Mouse (Mus musculus) limb, embryonic 15.5 days (tissue): Measurements from ENCODE around the gene Gmcl1. TPM values are rescaled to one million over a fixed set of nuclear protein-coding genes. Genes with fewer than 3 reads are reported as not detected.
A peak's percentile ranks its signal among the peaks of the same experiment; 100 is the strongest.

Source experiments
- ATAC-seq: fragments of 200-750 bp; cut with Nextera tagmentation; 2 replicates; pipeline ENCODE4 v1.8.0; 2017; ENCODE audit warnings: low read depth, moderate TSS enrichment; ENCODE audit not compliant: insufficient number of reproducible peaks, low FRiP score, low TSS enrichment
- H3K27ac ChIP-seq: fragments of 300-500 bp; sonication (generic); 2 replicates; pipeline ENCODE4 v1.5.1; 2015; ENCODE audit warnings: moderate library complexity, mild to moderate bottlenecking, inconsistent platforms
- H3K27me3 ChIP-seq: fragments of 300-500 bp; sonication (generic); 2 replicates; pipeline ENCODE4 v1.6.1; 2015; ENCODE audit warnings: inconsistent platforms
- H3K36me3 ChIP-seq: fragments of 300-500 bp; sonication (generic); 2 replicates; pipeline ENCODE4 v1.6.1; 2015; ENCODE audit warnings: inconsistent platforms
- H3K4me1 ChIP-seq: fragments of 300-500 bp; sonication (generic); 2 replicates; pipeline ENCODE4 v1.6.1; 2015; ENCODE audit warnings: inconsistent platforms
- H3K4me2 ChIP-seq: fragments of 300-500 bp; sonication (generic); 2 replicates; pipeline ENCODE4 v1.6.1; 2015; ENCODE audit warnings: mild to moderate bottlenecking, inconsistent platforms
- H3K4me3 ChIP-seq: fragments of 300-500 bp; sonication (generic); 2 replicates; pipeline ENCODE4 v1.5.1; 2015; ENCODE audit warnings: mild to moderate bottlenecking, inconsistent platforms
- H3K9ac ChIP-seq: fragments of 300-500 bp; sonication (generic); 2 replicates; pipeline ENCODE4 v1.6.1; 2015; ENCODE audit warnings: inconsistent platforms
- H3K9me3 ChIP-seq: fragments of 300-500 bp; sonication (generic); 2 replicates; pipeline ENCODE4 v1.6.1; 2016; ENCODE audit warnings: inconsistent platforms
- WGBS: fragments of 180-500 bp; shearing (Covaris S2); methylation state at CpG from one replicate; pipeline ENCODE4 v1.1.7; 2015; 5-methylcytosine and 5-hydroxymethylcytosine counted together
- polyA plus RNA-seq: library from polyadenylated mRNA; unstranded; fragments of >200 nt; fragmentation: Nextera tagmentation; extraction: Ambion mirVana; gene quantifications from 2 replicates; pipeline ENCODE4 v1.2.1, GENCODE M21; 2015

The Gmcl1 gene
- polyA plus RNA-seq, 1 experiment from 2014 or later = 31.9 TPM

DNA sequence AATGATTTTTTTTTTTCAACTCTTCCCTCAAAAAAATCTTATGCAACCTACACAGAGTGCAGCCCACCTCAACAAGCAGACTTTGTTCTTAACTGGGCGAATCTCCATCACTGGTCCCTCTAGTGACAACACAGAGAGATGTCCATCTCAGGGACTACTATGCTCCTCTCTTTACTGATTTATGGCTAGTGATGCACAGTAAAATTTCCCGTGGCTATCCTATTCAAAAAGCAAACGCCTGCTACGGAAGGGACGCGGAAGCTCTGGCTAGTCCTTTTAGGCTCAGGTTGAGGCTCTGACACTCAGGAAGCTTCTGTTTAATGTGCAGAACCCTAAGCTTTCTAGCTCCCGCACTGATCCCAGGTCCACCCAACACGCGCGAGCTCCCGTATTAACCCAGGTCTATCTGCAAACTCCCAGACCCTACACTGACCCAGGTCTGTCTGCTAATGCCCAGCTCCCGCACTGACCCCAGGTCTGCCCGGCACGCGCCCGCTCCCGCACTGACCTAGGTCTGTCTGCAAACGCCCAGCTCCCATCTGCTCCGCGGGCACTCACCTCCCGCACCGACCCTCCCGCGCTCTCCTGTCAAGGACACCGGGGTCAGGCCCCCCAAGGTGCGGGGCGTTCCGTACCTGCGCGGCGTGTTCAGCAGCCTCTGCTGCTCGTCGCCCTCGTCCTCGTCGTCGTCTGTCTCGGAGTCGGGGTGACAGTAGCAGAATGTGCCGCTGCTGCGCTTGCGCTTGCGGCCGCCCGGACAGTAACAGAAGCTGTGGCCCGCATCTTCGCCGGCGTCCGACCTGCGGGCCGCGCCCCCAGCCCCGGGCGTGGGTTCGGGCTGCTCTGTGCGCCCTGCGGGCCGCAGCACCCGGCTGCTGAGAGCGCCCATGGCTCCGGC lies 658 bp downstream of the Gmcl1 start:
- no peaks in the 10 kb centered on the region for H3K9me3 ChIP-seq
- H3K4me3 ChIP-seq = peak overlapping the region; percentile 99
- peak overlapping the region; percentile 90 for H3K9ac ChIP-seq
- H3K36me3 ChIP-seq = 0 out of 2 replicates have a peak, but pooled peaks cover 4% of the 10 kb centered on the region
- H3K4me2 ChIP-seq = peak overlapping the region; percentile 95
- H3K4me1 ChIP-seq = peaks cover 10% of the 10 kb centered on the region
- no peaks in the 10 kb centered on the region for H3K27me3 ChIP-seq
- WGBS = under 1% methylated on average over 61 of the region's 62 CpGs
- peak; percentile 64 for ATAC-seq
- H3K27ac ChIP-seq = peak overlapping the region; percentile 75

DNA sequence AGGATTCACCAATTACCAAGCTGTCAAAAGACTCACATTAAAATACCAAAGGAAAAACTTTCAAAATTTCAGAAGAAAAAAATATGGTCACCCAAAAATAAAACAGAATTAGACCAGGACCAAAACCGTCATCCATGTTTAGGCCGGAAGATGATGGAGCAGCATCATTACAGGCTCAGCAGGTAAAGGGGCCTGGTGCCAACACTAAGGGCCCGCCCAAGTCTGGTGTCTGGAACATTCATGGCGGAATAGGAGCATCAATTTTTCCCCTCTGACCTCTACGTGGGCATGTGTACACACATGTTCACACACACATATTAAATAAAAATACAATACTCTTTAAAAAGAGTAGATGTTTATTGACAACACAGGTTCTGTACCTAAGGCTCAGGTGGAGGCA lies 4.5 kb downstream of the Gmcl1 start:
- no peak for ATAC-seq
- Histone ChIP-seq H3K36me3 (peaks cover 4% of the 10 kb centered on the region; the same call in 1 of the 2 replicates), H3K9ac (no peak overlapping the region), H3K9me3 (no peaks in the 10 kb centered on the region), H3K4me1 (peaks cover 5% of the 10 kb centered on the region), H3K27ac (no peak overlapping the region), H3K4me3 (no peak overlapping the region), H3K27me3 (no peaks in the 10 kb centered on the region), H3K4me2 (no peak overlapping the region)
- 89% methylated on average over 5 of the region's 5 CpGs for WGBS

DNA sequence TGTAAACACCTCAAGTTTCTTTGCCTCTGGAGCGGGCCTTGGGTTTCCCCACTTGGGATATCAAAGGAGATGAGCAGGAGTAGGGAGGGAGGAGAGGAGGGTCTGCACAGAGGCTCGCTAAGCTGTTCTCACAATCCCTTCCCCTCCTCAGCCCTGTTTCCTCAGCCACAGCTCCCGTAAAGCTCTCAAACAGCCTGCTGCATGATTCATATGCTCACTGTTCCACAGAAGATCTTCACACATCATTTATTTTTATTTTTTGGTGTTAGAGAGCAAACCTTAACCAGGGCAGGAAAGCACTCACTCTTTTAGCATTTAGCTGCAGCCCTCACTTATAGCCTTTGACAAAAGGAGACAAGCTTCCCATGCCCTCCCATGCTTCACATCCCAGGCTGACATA lies 11.2 kb downstream of the Gmcl1 start:
- Histone ChIP-seq H3K36me3 (peaks cover 18% of the 10 kb centered on the region), H3K9ac (no peak overlapping the region), H3K4me3 (no peak overlapping the region), H3K4me2 (no peak overlapping the region), H3K27me3 (no peaks in the 10 kb centered on the region), H3K27ac (no peak overlapping the region), H3K9me3 (no peaks in the 10 kb centered on the region), H3K4me1 (no peaks in the 10 kb centered on the region)
- no peak for ATAC-seq
- WGBS = 62% methylated on average over 3 of the region's 3 CpGs

DNA sequence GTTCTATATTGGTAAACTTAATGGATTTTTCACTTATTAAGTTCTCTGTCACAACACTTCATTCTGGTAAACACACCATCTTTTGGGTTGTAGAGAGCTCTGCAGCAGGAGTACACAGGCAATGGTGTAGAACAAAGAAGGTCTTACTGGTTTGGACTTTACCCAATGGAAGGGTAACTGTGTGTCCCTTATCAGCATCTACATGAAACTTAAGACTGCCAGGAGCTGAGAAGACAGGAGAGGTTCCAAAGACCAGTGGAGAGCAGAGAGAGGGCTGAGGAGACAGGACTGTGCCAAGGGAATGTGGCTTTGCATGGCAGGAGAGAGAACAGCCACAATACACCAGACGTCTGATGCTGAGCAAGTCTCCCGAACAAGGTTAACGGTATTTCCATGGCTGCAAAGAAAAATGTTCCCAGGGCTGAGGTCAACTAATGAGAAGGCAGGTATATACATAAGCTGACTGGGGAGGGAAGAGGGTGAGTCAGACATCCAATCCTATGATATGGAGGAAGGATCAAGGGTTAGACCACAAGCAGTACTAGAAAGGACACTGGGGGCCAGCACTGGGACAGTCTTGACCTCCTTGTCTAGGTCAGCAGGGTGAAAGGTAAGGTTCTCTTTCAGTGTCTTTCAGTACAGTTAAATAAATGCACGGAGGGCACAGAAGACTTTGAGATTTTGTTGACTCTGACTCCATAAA lies 25.0 kb downstream of the Gmcl1 start:
- 82% methylated on average over 4 of the region's 4 CpGs for WGBS
- H3K9me3 ChIP-seq = no peaks in the 10 kb centered on the region
- H3K27ac ChIP-seq = no peak overlapping the region
- H3K4me2 ChIP-seq = no peak overlapping the region
- H3K9ac ChIP-seq = no peak overlapping the region
- no peak overlapping the region for H3K4me3 ChIP-seq
- H3K27me3 ChIP-seq = no peaks in the 10 kb centered on the region
- H3K4me1 ChIP-seq = no peaks in the 10 kb centered on the region
- ATAC-seq = no peak
- peaks cover 46% of the 10 kb centered on the region for H3K36me3 ChIP-seq

DNA sequence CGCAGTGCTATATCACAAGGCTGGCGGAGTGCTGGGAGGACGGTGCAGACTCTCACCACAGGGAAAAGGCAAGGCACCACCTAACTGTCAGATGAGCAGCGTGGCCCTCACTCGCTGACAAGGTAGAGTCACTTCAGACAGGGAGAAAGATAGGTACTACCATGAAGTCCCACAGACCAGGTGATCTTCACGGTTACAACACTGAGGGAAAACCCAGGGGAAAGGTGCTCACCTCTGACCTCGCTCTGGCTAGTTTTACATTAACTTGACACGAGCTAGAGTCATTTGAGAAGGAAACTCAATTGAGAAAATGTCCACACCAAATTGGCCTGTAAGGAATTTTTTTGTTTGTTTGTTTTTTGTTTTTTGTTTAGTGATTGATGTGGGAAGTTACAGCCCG lies 30.6 kb downstream of the Gmcl1 start:
- Histone ChIP-seq H3K9ac (no peak overlapping the region), H3K9me3 (no peaks in the 10 kb centered on the region), H3K4me1 (no peaks in the 10 kb centered on the region), H3K4me2 (no peak overlapping the region), H3K27ac (no peak overlapping the region), H3K36me3 (peaks cover 82% of the 10 kb centered on the region), H3K27me3 (no peaks in the 10 kb centered on the region), H3K4me3 (no peak overlapping the region)
- no peak for ATAC-seq
- 90% methylated on average over 9 of the region's 9 CpGs for WGBS

DNA sequence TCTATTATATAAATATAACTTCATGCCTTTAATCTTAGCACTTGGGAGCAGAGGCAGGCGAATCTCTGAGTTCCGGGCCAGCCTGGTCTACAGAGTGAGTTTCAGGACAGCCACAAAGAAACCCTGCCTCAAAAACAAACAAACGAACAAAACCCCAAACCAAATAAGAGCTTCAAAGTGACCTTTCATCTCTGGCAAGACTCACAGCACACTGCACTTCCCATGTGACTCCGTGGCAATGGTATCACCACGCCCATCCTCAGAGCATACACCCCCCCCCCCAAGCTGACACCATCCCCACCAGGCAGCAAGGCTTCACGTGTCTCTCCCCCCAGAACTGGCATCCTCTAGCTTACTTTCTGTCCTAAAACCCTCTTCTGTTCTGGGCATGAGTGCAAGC lies 35.3 kb downstream of the Gmcl1 start:
- ATAC-seq = no peak
- WGBS = 76% methylated on average over 6 of the region's 6 CpGs
- no peak overlapping the region for H3K27ac ChIP-seq
- H3K4me1 ChIP-seq = no peaks in the 10 kb centered on the region
- H3K4me3 ChIP-seq = no peak overlapping the region
- H3K27me3 ChIP-seq = no peaks in the 10 kb centered on the region
- H3K36me3 ChIP-seq = peaks cover 82% of the 10 kb centered on the region
- H3K9me3 ChIP-seq = no peaks in the 10 kb centered on the region
- no peak overlapping the region for H3K4me2 ChIP-seq
- H3K9ac ChIP-seq = no peak overlapping the region

DNA sequence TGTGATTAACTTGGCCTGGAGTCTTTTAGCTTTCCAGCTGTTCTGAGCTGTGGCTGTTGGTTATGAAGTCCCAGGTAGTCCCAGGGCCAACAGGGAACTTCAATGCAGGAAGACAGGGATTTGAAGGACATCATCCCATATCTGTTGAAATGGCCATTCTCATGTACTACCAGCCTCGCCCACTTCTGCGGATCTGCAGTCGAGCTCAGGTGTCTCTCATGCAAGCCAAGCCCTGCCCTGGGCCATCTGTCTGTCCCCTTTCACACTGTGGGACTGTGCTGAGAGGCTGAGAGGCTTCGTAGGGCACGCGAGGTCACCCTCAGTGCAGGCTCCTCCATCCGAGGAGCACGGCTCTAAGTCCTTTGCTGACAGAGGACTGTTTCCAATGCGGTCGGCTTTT lies 37.0 kb downstream of the Gmcl1 start:
- ATAC-seq = no peak
- no peak overlapping the region for H3K9ac ChIP-seq
- H3K4me3 ChIP-seq = no peak overlapping the region
- no peaks in the 10 kb centered on the region for H3K27me3 ChIP-seq
- H3K27ac ChIP-seq = no peak overlapping the region
- no peak overlapping the region for H3K4me2 ChIP-seq
- WGBS = 81% methylated on average over 10 of the region's 10 CpGs
- H3K9me3 ChIP-seq = no peaks in the 10 kb centered on the region
- peaks cover 70% of the 10 kb centered on the region for H3K36me3 ChIP-seq
- no peaks in the 10 kb centered on the region for H3K4me1 ChIP-seq

DNA sequence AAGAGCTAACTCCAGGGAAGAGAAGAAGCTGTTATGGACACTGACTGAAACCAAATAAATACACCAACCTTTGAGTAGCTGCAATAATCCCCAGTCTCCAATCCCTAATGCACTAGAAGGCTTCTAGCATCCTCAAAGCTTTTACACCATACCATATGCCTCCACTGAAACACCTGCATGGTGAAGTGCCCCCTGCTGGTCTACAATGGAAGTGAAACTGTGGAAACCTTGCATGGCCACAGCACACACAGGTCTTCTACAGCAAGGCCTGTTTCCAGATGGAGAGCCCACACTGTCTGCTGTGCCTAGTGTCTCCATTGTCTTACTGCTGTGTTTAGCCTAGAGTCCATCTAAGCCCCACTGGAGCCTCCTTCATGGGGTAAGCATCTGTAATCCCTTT lies 38.7 kb downstream of the Gmcl1 start:
- Histone ChIP-seq H3K4me2 (no peak overlapping the region), H3K9me3 (no peaks in the 10 kb centered on the region), H3K4me3 (no peak overlapping the region), H3K36me3 (peaks cover 68% of the 10 kb centered on the region), H3K9ac (no peak overlapping the region), H3K27me3 (no peaks in the 10 kb centered on the region), H3K27ac (no peak overlapping the region), H3K4me1 (no peaks in the 10 kb centered on the region)
- ATAC-seq = no peak

DNA sequence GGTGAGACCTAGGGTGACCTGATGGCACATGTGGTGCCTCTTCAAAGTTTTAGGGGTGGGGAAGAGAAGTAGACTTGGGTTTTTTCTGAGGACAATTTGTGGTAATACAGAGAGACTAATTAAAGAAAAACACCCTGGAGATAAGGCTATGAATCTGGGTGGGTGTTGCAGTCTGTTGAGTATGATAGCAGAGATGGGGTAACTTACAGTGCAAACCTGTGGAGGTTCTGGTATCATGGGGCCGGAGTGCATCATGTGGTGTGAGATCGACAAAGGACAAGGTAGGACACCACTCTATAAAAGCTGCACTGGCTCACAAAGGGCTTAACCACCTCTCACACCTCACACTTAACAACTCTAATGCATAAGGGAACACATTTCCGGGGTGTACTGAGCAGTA lies 43.5 kb downstream of the Gmcl1 start:
- no peak for ATAC-seq
- H3K4me3 ChIP-seq = no peak overlapping the region
- no peaks in the 10 kb centered on the region for H3K4me1 ChIP-seq
- 94% methylated on average over 3 of the region's 3 CpGs for WGBS
- H3K27me3 ChIP-seq = no peaks in the 10 kb centered on the region
- H3K36me3 ChIP-seq = peaks cover 34% of the 10 kb centered on the region
- no peak overlapping the region for H3K4me2 ChIP-seq
- H3K9me3 ChIP-seq = no peaks in the 10 kb centered on the region
- no peak overlapping the region for H3K9ac ChIP-seq
- no peak overlapping the region for H3K27ac ChIP-seq

DNA sequence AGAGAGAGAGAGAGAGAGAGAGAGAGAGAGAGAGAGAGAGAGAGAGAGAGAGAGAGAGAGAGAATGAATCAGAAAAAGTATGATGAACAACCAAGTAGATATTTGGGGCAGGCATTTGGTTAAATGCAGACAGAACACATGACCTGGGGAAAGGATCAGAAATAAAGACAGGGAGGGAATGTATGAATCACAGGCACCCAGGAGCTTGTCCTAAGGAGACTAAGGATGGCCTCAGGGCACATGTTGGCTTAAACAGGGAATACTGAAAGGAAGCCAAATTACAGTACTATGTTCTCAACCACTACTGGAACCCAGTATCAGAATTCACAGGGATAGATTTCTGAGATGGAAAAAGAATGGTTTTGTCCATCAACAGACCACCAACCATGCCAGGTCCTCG lies 46.2 kb downstream of the Gmcl1 start:
- H3K27ac ChIP-seq = no peak overlapping the region
- peaks cover 11% of the 10 kb centered on the region for H3K4me1 ChIP-seq
- 70% methylated on average over 1 of the region's 1 CpGs for WGBS
- peaks cover 31% of the 10 kb centered on the region for H3K36me3 ChIP-seq
- H3K4me3 ChIP-seq = no peak overlapping the region
- no peak overlapping the region for H3K4me2 ChIP-seq
- no peaks in the 10 kb centered on the region for H3K27me3 ChIP-seq
- H3K9me3 ChIP-seq = no peaks in the 10 kb centered on the region
- no peak for ATAC-seq
- no peak overlapping the region for H3K9ac ChIP-seq

DNA sequence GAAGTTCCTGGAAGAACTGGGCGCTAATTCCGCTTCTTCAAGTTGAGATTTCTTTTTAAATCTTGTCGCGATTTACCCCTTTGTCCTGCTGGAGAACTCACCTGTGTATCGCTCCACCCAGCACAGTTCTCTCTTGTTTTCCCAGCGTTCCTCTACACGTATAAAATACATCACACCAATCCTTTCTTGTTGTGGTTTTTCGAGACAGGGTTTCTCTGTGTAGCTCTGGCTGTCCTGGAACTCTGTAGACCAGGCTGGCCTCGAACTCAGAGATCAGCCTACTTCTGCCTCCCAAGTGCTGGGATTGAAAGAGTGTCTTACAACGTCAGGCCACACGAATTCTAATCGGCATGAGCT lies 48.5 kb downstream of the Gmcl1 start:
- Histone ChIP-seq H3K9ac (peak overlapping the region; percentile 77), H3K9me3 (no peaks in the 10 kb centered on the region), H3K27ac (peak overlapping the region; percentile 80), H3K4me1 (peaks cover 11% of the 10 kb centered on the region), H3K4me3 (peak overlapping the region; percentile 74), H3K4me2 (peak overlapping the region; percentile 56), H3K27me3 (no peaks in the 10 kb centered on the region), H3K36me3 (peaks cover 34% of the 10 kb centered on the region)
- no peak for ATAC-seq
- 37% methylated on average over 12 of the region's 12 CpGs for WGBS

DNA sequence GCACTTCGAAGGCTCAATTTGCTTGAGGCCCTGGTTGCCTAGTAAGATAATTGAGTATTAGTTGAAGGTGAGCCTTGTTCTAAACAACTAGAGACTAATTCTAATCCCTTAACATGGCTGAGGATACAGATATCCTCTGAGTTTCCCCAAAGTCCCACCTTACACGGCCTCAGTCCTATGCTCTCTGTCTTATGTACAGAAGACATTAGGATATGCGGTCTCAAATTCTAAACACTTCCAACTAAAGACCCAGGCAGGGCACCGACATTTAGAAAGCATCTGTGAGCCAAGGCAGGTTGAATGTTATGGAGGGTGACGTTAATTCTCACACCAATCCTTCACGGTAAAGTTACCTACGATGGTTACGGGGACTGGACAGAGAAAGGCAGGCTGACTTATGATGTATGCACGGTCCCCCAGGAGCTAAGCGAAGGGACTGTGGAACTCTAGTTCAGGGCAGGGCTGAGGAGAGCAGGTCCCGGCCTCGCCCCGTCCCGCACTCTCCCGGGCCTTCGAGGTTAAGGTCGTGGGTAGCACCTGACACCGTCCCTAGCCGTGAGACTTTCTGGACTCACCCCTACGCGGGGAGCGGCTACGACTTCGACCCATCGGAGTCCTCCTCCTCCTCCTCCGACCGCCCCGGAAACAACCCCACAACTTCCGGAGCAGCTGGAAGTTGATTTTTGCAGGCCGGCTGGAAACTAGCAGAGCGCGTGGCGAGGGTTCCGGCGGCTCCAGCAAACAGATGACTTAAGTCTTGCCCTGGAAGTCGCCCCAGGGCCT lies 49.1 kb downstream of the Gmcl1 start, which contains the start of gene Snrnp27:
Gene Snrnp27, minus strand, starts transcription at position 651 of the 783 bp plus-strand sequence.
- peak; percentile 75; the same call in 1 of the 2 replicates for ATAC-seq
- H3K4me3 ChIP-seq = peak within 1 kb of the TSS; percentile 74
- H3K27ac ChIP-seq = peak within 1 kb of the TSS; percentile 80
- peaks cover 36% of the 10 kb centered on the region for H3K36me3 ChIP-seq
- WGBS = 3% methylated on average over 36 of the region's 36 CpGs
- no peaks in the 10 kb centered on the region for H3K9me3 ChIP-seq
- peak within 1 kb of the TSS; percentile 56 for H3K4me2 ChIP-seq
- H3K4me1 ChIP-seq = peaks cover 11% of the 10 kb centered on the region
- no peaks in the 10 kb centered on the region for H3K27me3 ChIP-seq
- H3K9ac ChIP-seq = peak within 1 kb of the TSS; percentile 77
